Mouse (Mus musculus): ENCODE data around the gene Itga11. TPM values are rescaled to one million over a fixed set of nuclear protein-coding genes. Genes with fewer than 3 reads are reported as not detected.

Gene Itga11
- 3.6 and 4.0 TPM in 2 replicates for polyA plus RNA-seq (2016; fragmentation: Nextera tagmentation; extraction: Ambion mirVana)

- H3K9me3 ChIP-seq = no peaks in the 10 kb centered on the region
- no peaks in the 10 kb centered on the region for H3K36me3 ChIP-seq (replicated peaks)
- H3K4me3 ChIP-seq (replicated peaks) = peak within 1 kb of the TSS; percentile 40
- H3K9ac ChIP-seq = peak within 1 kb of the TSS; percentile 30
- peaks cover 18% of the 10 kb centered on the region for H3K4me1 ChIP-seq
- WGBS = under 1% methylated on average over 44 of the region's 45 CpGs
- H3K27me3 ChIP-seq = peaks cover 57% of the 10 kb centered on the region
- ATAC-seq (ENCODE audit: low FRiP score) = 0 out of 2 replicates have a peak, but pooled peaks have one; percentile 33
- no peak within 1 kb of the TSS for H3K27ac ChIP-seq
- H3K4me2 ChIP-seq = peak within 1 kb of the TSS; percentile 70
Measured at GRCm38 (mm10) chr9:62677641-62678549, at the start of gene Itga11. Gene Itga11, plus strand, starts transcription at chr9:62677826.

DNA sequence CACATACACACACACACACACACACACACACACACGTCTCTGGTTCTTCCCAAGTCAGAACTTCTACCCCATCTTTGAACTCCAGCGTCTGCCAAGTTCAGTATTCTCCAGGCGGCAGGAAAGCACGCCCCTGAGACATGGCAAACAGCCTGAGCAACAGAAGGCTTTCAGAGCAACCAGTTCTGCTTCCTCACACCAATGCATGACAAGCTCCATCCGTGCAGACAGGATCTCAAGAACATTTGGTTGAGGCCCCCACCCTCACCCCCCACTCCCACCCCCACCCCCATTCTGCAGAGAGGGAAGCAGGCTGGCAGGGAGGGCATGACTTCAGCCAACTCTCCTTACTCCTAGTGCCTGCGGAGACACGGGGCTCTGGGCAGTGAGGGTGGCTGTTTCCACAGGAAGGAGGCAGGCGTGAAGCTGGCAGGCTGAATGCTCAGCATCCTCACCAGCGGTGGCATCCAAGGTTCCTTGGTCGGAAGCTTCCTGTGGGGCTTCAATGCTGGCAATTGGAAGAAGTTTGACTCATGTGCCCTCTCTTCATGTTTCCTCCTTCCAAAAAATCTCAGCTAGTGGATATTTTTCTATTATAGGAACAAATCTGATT is 46.9 kb upstream of the Itga11 start:
- H3K9ac ChIP-seq = no peak overlapping the region
- no peaks in the 10 kb centered on the region for H3K36me3 ChIP-seq (replicated peaks)
- no peaks in the 10 kb centered on the region for H3K27me3 ChIP-seq
- H3K4me1 ChIP-seq = no peaks in the 10 kb centered on the region
- 86% methylated on average over 10 of the region's 10 CpGs for WGBS
- no peak overlapping the region for H3K4me2 ChIP-seq
- ATAC-seq (ENCODE audit: low FRiP score) = no peak
- H3K9me3 ChIP-seq = no peaks in the 10 kb centered on the region
- no peak overlapping the region for H3K27ac ChIP-seq
- H3K4me3 ChIP-seq (replicated peaks) = no peak overlapping the region

- H3K4me2 ChIP-seq = no peak overlapping the region
- no peaks in the 10 kb centered on the region for H3K9me3 ChIP-seq
- H3K4me1 ChIP-seq = no peaks in the 10 kb centered on the region
- no peak overlapping the region for H3K9ac ChIP-seq
- no peak overlapping the region for H3K27ac ChIP-seq
- no peaks in the 10 kb centered on the region for H3K36me3 ChIP-seq (replicated peaks)
- H3K27me3 ChIP-seq = no peaks in the 10 kb centered on the region
- WGBS = 88% methylated on average over 6 of the region's 6 CpGs
- no peak overlapping the region for H3K4me3 ChIP-seq (replicated peaks)
- no peak for ATAC-seq (ENCODE audit: low FRiP score)
Measured at GRCm38 (mm10) chr9:62632392-62632791, 45.2 kb upstream of the Itga11 start.

DNA sequence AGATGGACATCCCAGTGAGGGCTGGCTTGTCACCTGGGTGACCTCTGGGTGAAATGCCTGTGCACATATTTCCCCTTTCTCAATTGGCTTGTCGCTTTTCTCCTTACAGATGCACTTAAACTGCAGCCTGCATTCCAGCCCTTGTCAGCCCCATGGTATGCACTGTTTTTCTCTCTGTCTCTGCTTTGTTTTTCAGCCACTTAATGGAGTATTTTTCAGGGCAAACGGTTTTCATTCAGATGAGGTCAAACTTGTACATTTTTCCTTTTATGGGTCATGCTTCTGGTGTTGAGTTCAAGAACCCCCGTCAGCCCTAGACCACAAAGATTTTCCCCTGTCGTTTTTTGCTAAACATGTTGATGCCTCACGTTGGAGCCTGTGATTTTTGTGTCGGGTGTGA is 39.6 kb upstream of the Itga11 start:
- no peaks in the 10 kb centered on the region for H3K36me3 ChIP-seq (replicated peaks)
- ATAC-seq (ENCODE audit: low FRiP score) = no peak
- H3K4me2 ChIP-seq = no peak overlapping the region
- WGBS = 68% methylated on average over 6 of the region's 6 CpGs
- H3K9ac ChIP-seq = no peak overlapping the region
- no peaks in the 10 kb centered on the region for H3K4me1 ChIP-seq
- no peaks in the 10 kb centered on the region for H3K27me3 ChIP-seq
- no peak overlapping the region for H3K4me3 ChIP-seq (replicated peaks)
- no peak overlapping the region for H3K27ac ChIP-seq
- no peaks in the 10 kb centered on the region for H3K9me3 ChIP-seq

DNA sequence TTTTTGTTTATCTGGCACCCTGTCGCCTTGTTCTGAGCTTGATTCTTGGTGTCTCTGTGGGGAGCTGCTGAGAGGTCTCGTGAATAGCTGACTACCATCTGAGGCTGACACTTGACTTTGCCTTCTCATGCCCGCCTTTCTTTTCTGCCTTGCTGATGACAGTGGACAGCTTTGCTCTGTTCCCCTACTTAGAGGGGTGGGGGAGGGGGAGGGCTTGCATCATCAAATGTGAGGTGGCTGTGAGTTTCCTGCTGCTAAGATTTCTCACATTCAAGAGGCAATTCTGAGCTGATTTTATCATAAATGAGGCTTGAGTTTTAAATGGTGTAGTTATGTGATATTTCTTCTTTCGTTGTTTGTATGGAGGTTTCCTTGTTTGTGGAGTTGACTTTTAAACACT is 37.9 kb upstream of the Itga11 start:
- H3K27me3 ChIP-seq = no peaks in the 10 kb centered on the region
- no peak overlapping the region for H3K9ac ChIP-seq
- no peak overlapping the region for H3K4me3 ChIP-seq (replicated peaks)
- H3K4me2 ChIP-seq = no peak overlapping the region
- H3K9me3 ChIP-seq = no peaks in the 10 kb centered on the region
- no peak overlapping the region for H3K27ac ChIP-seq
- H3K4me1 ChIP-seq = no peaks in the 10 kb centered on the region; the same call in 1 of the 2 replicates
- no peak for ATAC-seq (ENCODE audit: low FRiP score)
- 60% methylated on average over 4 of the region's 4 CpGs for WGBS
- no peaks in the 10 kb centered on the region for H3K36me3 ChIP-seq (replicated peaks)

DNA sequence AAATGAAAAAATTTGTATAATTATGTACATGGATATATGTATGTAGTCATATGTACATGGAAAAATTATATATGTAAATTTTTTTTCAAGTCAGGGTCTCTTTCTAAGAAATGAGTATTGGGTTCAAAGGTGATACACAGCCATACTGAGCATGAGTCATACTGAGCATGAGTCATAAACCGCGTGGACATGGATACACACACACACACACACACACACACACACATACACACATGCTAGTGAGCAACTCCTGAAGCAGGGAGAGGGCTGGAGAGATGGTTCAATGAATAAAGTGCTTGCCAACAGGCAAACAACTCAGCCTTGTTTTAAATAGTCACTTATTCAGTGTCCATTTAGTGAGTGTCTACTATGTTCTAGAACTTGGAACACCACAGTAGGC is 37.4 kb upstream of the Itga11 start:
- no peaks in the 10 kb centered on the region for H3K27me3 ChIP-seq
- H3K36me3 ChIP-seq (replicated peaks) = no peaks in the 10 kb centered on the region
- peaks cover 3% of the 10 kb centered on the region; the same call in 1 of the 2 replicates for H3K4me1 ChIP-seq
- no peak for ATAC-seq (ENCODE audit: low FRiP score)
- no peak overlapping the region for H3K4me2 ChIP-seq
- 92% methylated on average over 2 of the region's 2 CpGs for WGBS
- no peak overlapping the region for H3K27ac ChIP-seq
- no peak overlapping the region for H3K4me3 ChIP-seq (replicated peaks)
- no peak overlapping the region for H3K9ac ChIP-seq
- no peaks in the 10 kb centered on the region for H3K9me3 ChIP-seq

DNA sequence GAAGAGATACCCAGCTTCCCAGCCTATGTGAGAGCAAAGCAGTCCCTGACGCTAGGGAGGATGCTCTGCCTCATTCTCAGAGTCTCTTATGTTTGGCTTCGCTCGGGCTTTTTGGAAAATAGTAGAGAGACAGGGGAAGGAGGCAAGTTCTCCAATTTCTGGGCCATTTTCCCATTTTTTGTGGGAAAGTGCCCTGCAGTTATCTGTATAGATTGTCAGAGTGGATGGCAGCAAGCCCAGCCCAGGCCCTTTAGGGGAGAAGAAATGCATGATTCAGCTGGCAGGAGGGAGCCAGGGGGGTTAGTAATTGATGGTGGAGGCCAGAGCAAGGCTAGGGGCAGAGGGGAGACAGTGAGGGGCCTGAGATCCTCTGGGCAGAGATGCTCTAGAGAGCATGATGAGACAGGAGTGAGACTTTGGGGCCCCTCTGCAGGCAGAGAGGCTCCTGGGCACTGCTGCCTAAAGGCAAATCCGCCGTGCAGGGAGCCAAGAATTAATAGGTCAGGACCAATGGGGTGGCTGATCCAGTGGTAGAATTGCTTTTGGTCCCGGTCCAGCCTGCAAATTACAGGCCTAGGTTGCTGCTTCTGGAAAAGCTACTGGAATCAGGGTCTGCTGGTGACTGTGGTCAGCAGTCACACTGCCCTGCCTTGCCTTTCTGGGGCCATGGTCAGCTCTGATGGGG is 31.8 kb upstream of the Itga11 start:
- Histone ChIP-seq H3K4me2 (no peak overlapping the region), H3K27me3 (no peaks in the 10 kb centered on the region), H3K4me3 (replicated peaks) (no peak overlapping the region), H3K36me3 (replicated peaks) (no peaks in the 10 kb centered on the region), H3K9me3 (no peaks in the 10 kb centered on the region), H3K9ac (no peak overlapping the region), H3K27ac (no peak overlapping the region), H3K4me1 (peaks cover 14% of the 10 kb centered on the region)
- no peak for ATAC-seq (ENCODE audit: low FRiP score)
- 73% methylated on average over 6 of the region's 6 CpGs for WGBS

DNA sequence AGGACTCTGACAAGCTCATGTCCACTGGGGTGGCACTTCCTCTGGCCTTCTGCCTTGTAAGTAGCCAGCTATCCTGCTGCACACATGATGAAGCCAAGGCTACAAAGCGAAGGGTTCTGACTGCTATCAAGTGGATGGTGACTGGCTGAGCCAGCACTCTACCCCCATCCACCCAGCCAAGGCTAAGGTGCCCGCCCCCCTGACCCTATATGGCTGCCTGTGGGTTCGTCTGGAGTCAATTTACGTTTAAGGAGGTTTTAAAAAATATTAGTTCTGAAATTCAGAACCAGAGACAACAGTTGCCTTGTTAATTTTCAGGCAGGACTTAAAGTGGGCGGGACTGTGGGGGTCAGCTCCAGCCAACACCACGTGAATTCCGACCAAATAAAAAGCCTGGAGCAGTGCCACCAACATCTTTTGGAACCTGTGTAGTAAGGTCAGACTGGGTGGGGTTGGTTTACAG is 30.9 kb upstream of the Itga11 start:
- 70% methylated on average over 7 of the region's 7 CpGs for WGBS
- ATAC-seq (ENCODE audit: low FRiP score) = no peak

GRCm38 (mm10) chr9:62649444-62649843 is 28.2 kb upstream of the Itga11 start:
- no peak overlapping the region for H3K4me2 ChIP-seq
- WGBS = 68% methylated on average over 3 of the region's 3 CpGs
- no peaks in the 10 kb centered on the region for H3K27me3 ChIP-seq
- peaks cover 17% of the 10 kb centered on the region for H3K4me1 ChIP-seq
- no peak overlapping the region for H3K9ac ChIP-seq
- H3K4me3 ChIP-seq (replicated peaks) = no peak overlapping the region
- no peak overlapping the region for H3K27ac ChIP-seq
- no peaks in the 10 kb centered on the region for H3K9me3 ChIP-seq
- no peaks in the 10 kb centered on the region for H3K36me3 ChIP-seq (replicated peaks)
- ATAC-seq (ENCODE audit: low FRiP score) = no peak

More for the DNA sequence above, 30.9 kb upstream of the Itga11 start:
- Histone ChIP-seq H3K4me3 (replicated peaks) (no peak overlapping the region), H3K4me2 (no peak overlapping the region), H3K9ac (no peak overlapping the region; the same call in 1 of the 2 replicates), H3K4me1 (peaks cover 14% of the 10 kb centered on the region), H3K27me3 (no peaks in the 10 kb centered on the region), H3K9me3 (no peaks in the 10 kb centered on the region), H3K36me3 (replicated peaks) (no peaks in the 10 kb centered on the region), H3K27ac (0 out of 2 replicates have a peak overlapping the region, but pooled peaks have one; percentile 19)

DNA sequence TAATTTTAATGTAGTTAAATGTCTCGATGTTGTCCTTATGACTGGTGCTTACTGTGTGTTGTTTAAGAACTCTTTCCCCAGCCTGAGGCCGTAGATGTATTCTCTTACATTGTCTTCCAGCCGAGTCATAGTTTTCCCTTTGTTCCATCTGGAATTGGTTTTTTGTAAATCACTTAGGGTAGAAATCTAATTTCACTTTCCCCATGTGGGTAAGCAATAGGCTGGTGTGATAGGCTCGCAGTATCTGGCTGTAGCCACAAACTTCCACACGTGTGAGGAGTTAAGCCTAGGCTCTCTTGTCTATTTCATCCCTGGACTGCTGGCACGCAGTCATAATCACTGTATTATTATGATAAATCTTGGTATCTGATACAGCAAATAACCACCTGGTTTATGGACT is 26.9 kb upstream of the Itga11 start:
- Histone ChIP-seq H3K4me3 (replicated peaks) (no peak overlapping the region), H3K9me3 (no peaks in the 10 kb centered on the region), H3K27me3 (no peaks in the 10 kb centered on the region), H3K36me3 (replicated peaks) (no peaks in the 10 kb centered on the region), H3K27ac (no peak overlapping the region), H3K4me2 (no peak overlapping the region), H3K4me1 (peaks cover 13% of the 10 kb centered on the region), H3K9ac (no peak overlapping the region)
- no peak for ATAC-seq (ENCODE audit: low FRiP score)
- WGBS = 82% methylated on average over 6 of the region's 6 CpGs

- Histone ChIP-seq H3K4me3 (replicated peaks) (no peak overlapping the region), H3K9me3 (no peaks in the 10 kb centered on the region), H3K9ac (no peak overlapping the region), H3K36me3 (replicated peaks) (no peaks in the 10 kb centered on the region), H3K27me3 (no peaks in the 10 kb centered on the region), H3K4me2 (no peak overlapping the region), H3K27ac (no peak overlapping the region), H3K4me1 (0 out of 2 replicates have a peak, but pooled peaks cover 3% of the 10 kb centered on the region)
- no peak for ATAC-seq (ENCODE audit: low FRiP score)
- 70% methylated on average over 6 of the region's 6 CpGs for WGBS
Measured at GRCm38 (mm10) chr9:62654336-62654735, 23.3 kb upstream of the Itga11 start.

- Histone ChIP-seq H3K9me3 (no peaks in the 10 kb centered on the region), H3K4me2 (no peak overlapping the region), H3K27me3 (no peaks in the 10 kb centered on the region), H3K27ac (no peak overlapping the region), H3K4me1 (0 out of 2 replicates have a peak, but pooled peaks cover 3% of the 10 kb centered on the region), H3K4me3 (replicated peaks) (no peak overlapping the region), H3K9ac (no peak overlapping the region), H3K36me3 (replicated peaks) (no peaks in the 10 kb centered on the region)
- no peak for ATAC-seq (ENCODE audit: low FRiP score)
- 78% methylated on average over 3 of the region's 3 CpGs for whole genome bisulfite sequencing
Measured at GRCm38 (mm10) chr9:62658016-62658415, 19.6 kb upstream of the Itga11 start.
